Mouse (Mus musculus): ENCODE results near the gene Slc9a8. TPM values are rescaled to one million over a fixed set of nuclear protein-coding genes. Genes with fewer than 3 reads are reported as not detected.
A peak's percentile ranks its signal among the peaks of the same experiment; 100 is the strongest.

The Slc9a8 gene
- polyA plus RNA-seq, 1 experiment = 26.4 TPM

GRCm38 (mm10) chr2:167422150-167422470 lies 598 bp downstream of the Slc9a8 start:
- H3K79me2 ChIP-seq (ENCODE audit: control insufficient read depth, insufficient read depth) = peaks cover 26% of the 10 kb centered on the region
- no peaks in the 10 kb centered on the region for H3K27me3 ChIP-seq (ENCODE audit: control insufficient read depth, insufficient read depth, insufficient read length)
- peak overlapping the region; percentile 71 for H3ac ChIP-seq (ENCODE audit: control insufficient read depth, insufficient read length)
- TF ChIP-seq E2F4 (IDR thresholded peaks at IDR 0.05; ENCODE audit: insufficient read depth) (no peak), TCF3 (IDR thresholded peaks at IDR 0.05; ENCODE audit: insufficient read length, low read depth) (no peak), POLR2AphosphoS2 (IDR thresholded peaks at IDR 0.05; ENCODE audit: insufficient read length, low read depth) (no peak), MYOG (IDR thresholded peaks at IDR 0.05; ENCODE audit: control insufficient read depth in 1 of 3, insufficient read depth in 1 of 3, insufficient read length in 2 of 3, low read depth in 2 of 3) (no peak), MYOD1 (IDR thresholded peaks at IDR 0.05; ENCODE audit: control insufficient read depth in 1 of 3, insufficient read length in 2 of 3, low read depth in 2 of 3) (no peak), POLR2A (IDR thresholded peaks at IDR 0.05; ENCODE audit: insufficient read length, low read depth) (no peak), SRF (IDR thresholded peaks at IDR 0.05; ENCODE audit: control insufficient read depth, insufficient read length, low read depth) (no peak), TCF12 (IDR thresholded peaks at IDR 0.05; ENCODE audit: insufficient read depth, poor library complexity, severe bottlenecking) (no peak), CEBPB (IDR thresholded peaks at IDR 0.05; ENCODE audit: insufficient read depth, poor library complexity, severe bottlenecking) (no peak), USF1 (IDR thresholded peaks at IDR 0.05; ENCODE audit: low read depth) (no peak), MAX (IDR thresholded peaks at IDR 0.05; ENCODE audit: low read depth) (no peak), REST (IDR thresholded peaks at IDR 0.05; ENCODE audit: insufficient read depth, insufficient read length) (no peak)
- peak overlapping the region; percentile 95 for H3K4me2 ChIP-seq (ENCODE audit: low read depth)
- H3K36me3 ChIP-seq (ENCODE audit: control insufficient read depth, insufficient read depth) = peaks cover 30% of the 10 kb centered on the region
- H3K4me3 ChIP-seq = peak overlapping the region; percentile 61

DNA sequence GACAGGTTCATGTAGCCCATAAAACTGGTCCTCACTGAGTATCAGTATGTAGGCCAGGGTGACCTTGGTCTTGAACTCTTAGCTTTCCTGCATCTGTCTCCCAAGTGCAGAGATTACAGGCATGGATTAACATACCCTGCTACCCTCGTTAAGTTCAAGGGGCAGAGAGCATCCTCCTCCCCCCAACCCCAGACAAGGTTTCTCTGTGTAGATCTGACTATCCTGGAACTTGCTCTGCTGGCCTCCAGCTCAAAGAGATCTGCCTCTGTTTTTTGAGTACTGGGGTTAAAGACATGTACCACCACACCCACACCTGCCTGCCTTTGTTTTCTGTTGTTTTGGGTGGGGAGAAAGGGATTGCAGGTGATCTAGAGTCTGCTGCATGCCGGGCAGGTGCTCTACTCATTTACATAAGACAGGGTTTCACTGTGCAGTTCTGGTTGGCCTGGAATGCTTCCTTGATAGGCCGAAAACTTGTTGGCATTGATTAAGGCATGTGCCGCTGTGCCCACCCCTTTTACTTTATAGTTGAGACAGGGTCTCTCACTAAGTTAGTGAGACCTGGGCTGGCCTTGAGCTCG lies 1.6 kb downstream of the Slc9a8 start:
- H3K27me3 ChIP-seq (ENCODE audit: control insufficient read depth, insufficient read depth, insufficient read length) = no peaks in the 10 kb centered on the region
- H3K36me3 ChIP-seq (ENCODE audit: control insufficient read depth, insufficient read depth) = peaks cover 38% of the 10 kb centered on the region
- no peak overlapping the region for H3ac ChIP-seq (ENCODE audit: control insufficient read depth, insufficient read length)
- peak overlapping the region; percentile 95 for H3K4me2 ChIP-seq (ENCODE audit: low read depth)
- no peak for TF ChIP-seq POLR2A (IDR thresholded peaks at IDR 0.05; ENCODE audit: insufficient read length, low read depth)
- no peak for TF ChIP-seq USF1 (IDR thresholded peaks at IDR 0.05; ENCODE audit: low read depth)
- TF ChIP-seq E2F4 (IDR thresholded peaks at IDR 0.05; ENCODE audit: insufficient read depth) = no peak
- no peak for TF ChIP-seq MAX (IDR thresholded peaks at IDR 0.05; ENCODE audit: low read depth)
- no peak for TF ChIP-seq MYOG (IDR thresholded peaks at IDR 0.05; ENCODE audit: control insufficient read depth in 1 of 3, insufficient read depth in 1 of 3, insufficient read length in 2 of 3, low read depth in 2 of 3)
- no peak for TF ChIP-seq SRF (IDR thresholded peaks at IDR 0.05; ENCODE audit: control insufficient read depth, insufficient read length, low read depth)
- TF ChIP-seq POLR2AphosphoS2 (IDR thresholded peaks at IDR 0.05; ENCODE audit: insufficient read length, low read depth) = no peak
- TF ChIP-seq TCF12 (IDR thresholded peaks at IDR 0.05; ENCODE audit: insufficient read depth, poor library complexity, severe bottlenecking) = no peak
- TF ChIP-seq TCF3 (IDR thresholded peaks at IDR 0.05; ENCODE audit: insufficient read length, low read depth) = no peak
- no peak for TF ChIP-seq REST (IDR thresholded peaks at IDR 0.05; ENCODE audit: insufficient read depth, insufficient read length)
- no peak for TF ChIP-seq CEBPB (IDR thresholded peaks at IDR 0.05; ENCODE audit: insufficient read depth, poor library complexity, severe bottlenecking)
- no peak for TF ChIP-seq MYOD1 (IDR thresholded peaks at IDR 0.05; ENCODE audit: control insufficient read depth in 1 of 3, insufficient read length in 2 of 3, low read depth in 2 of 3)
- peaks cover 26% of the 10 kb centered on the region for H3K79me2 ChIP-seq (ENCODE audit: control insufficient read depth, insufficient read depth)
- peak overlapping the region; percentile 61 for H3K4me3 ChIP-seq

GRCm38 (mm10) chr2:167424040-167424439 lies 2.5 kb downstream of the Slc9a8 start:
- H3ac ChIP-seq (ENCODE audit: control insufficient read depth, insufficient read length) = no peak overlapping the region
- TF ChIP-seq CEBPB (IDR thresholded peaks at IDR 0.05; ENCODE audit: insufficient read depth, poor library complexity, severe bottlenecking) = no peak
- no peak for TF ChIP-seq MYOD1 (IDR thresholded peaks at IDR 0.05; ENCODE audit: control insufficient read depth in 1 of 3, insufficient read length in 2 of 3, low read depth in 2 of 3)
- TF ChIP-seq TCF12 (IDR thresholded peaks at IDR 0.05; ENCODE audit: insufficient read depth, poor library complexity, severe bottlenecking) = no peak
- TF ChIP-seq TCF3 (IDR thresholded peaks at IDR 0.05; ENCODE audit: insufficient read length, low read depth) = no peak
- TF ChIP-seq E2F4 (IDR thresholded peaks at IDR 0.05; ENCODE audit: insufficient read depth) = no peak
- TF ChIP-seq POLR2AphosphoS2 (IDR thresholded peaks at IDR 0.05; ENCODE audit: insufficient read length, low read depth) = no peak
- no peak for TF ChIP-seq POLR2A (IDR thresholded peaks at IDR 0.05; ENCODE audit: insufficient read length, low read depth)
- no peak for TF ChIP-seq MYOG (IDR thresholded peaks at IDR 0.05; ENCODE audit: control insufficient read depth in 1 of 3, insufficient read depth in 1 of 3, insufficient read length in 2 of 3, low read depth in 2 of 3)
- TF ChIP-seq REST (IDR thresholded peaks at IDR 0.05; ENCODE audit: insufficient read depth, insufficient read length) = no peak
- TF ChIP-seq USF1 (IDR thresholded peaks at IDR 0.05; ENCODE audit: low read depth) = no peak
- TF ChIP-seq MAX (IDR thresholded peaks at IDR 0.05; ENCODE audit: low read depth) = no peak
- H3K27me3 ChIP-seq (ENCODE audit: control insufficient read depth, insufficient read depth, insufficient read length) = no peaks in the 10 kb centered on the region
- peaks cover 44% of the 10 kb centered on the region for H3K36me3 ChIP-seq (ENCODE audit: control insufficient read depth, insufficient read depth)
- no peak overlapping the region for H3K4me2 ChIP-seq (ENCODE audit: low read depth)
- H3K79me2 ChIP-seq (ENCODE audit: control insufficient read depth, insufficient read depth) = peaks cover 26% of the 10 kb centered on the region
- H3K4me3 ChIP-seq = no peak overlapping the region

DNA sequence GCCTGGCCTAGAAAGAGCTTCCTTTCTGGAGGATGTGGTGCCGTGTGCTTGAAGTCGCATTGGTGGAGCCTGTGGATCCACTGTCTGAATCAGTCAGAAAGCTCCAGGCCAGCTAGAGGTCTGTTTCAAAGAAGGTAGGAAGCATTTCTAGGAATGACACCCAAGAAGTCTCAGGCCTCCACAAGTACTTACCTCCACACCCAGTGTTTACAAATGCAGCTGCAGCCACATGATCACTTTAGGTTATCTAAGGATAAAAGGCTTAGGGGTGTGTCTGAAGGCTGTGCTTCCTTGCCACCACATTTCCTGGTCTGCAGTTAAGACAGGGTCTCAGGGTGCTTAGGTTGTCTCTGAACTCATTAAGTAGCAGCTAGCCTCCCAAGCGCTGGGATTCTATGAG lies 3.0 kb downstream of the Slc9a8 start:
- no peak for TF ChIP-seq USF1 (IDR thresholded peaks at IDR 0.05; ENCODE audit: low read depth)
- TF ChIP-seq TCF3 (IDR thresholded peaks at IDR 0.05; ENCODE audit: insufficient read length, low read depth) = no peak
- TF ChIP-seq REST (IDR thresholded peaks at IDR 0.05; ENCODE audit: insufficient read depth, insufficient read length) = no peak
- TF ChIP-seq SRF (IDR thresholded peaks at IDR 0.05; ENCODE audit: control insufficient read depth, insufficient read length, low read depth) = no peak
- no peak for TF ChIP-seq MAX (IDR thresholded peaks at IDR 0.05; ENCODE audit: low read depth)
- TF ChIP-seq TCF12 (IDR thresholded peaks at IDR 0.05; ENCODE audit: insufficient read depth, poor library complexity, severe bottlenecking) = no peak
- TF ChIP-seq MYOD1 (IDR thresholded peaks at IDR 0.05; ENCODE audit: control insufficient read depth in 1 of 3, insufficient read length in 2 of 3, low read depth in 2 of 3) = no peak
- no peak for TF ChIP-seq POLR2A (IDR thresholded peaks at IDR 0.05; ENCODE audit: insufficient read length, low read depth)
- no peak for TF ChIP-seq POLR2AphosphoS2 (IDR thresholded peaks at IDR 0.05; ENCODE audit: insufficient read length, low read depth)
- no peak for TF ChIP-seq CEBPB (IDR thresholded peaks at IDR 0.05; ENCODE audit: insufficient read depth, poor library complexity, severe bottlenecking)
- TF ChIP-seq E2F4 (IDR thresholded peaks at IDR 0.05; ENCODE audit: insufficient read depth) = no peak
- peaks cover 49% of the 10 kb centered on the region for H3K36me3 ChIP-seq (ENCODE audit: control insufficient read depth, insufficient read depth)
- H3K4me2 ChIP-seq (ENCODE audit: low read depth) = no peak overlapping the region
- H3ac ChIP-seq (ENCODE audit: control insufficient read depth, insufficient read length) = no peak overlapping the region
- no peak overlapping the region for H3K4me3 ChIP-seq
- H3K79me2 ChIP-seq (ENCODE audit: control insufficient read depth, insufficient read depth) = peaks cover 26% of the 10 kb centered on the region
- H3K27me3 ChIP-seq (ENCODE audit: control insufficient read depth, insufficient read depth, insufficient read length) = no peaks in the 10 kb centered on the region

Measured in myocyte (in vitro differentiated cells).